Mouse (Mus musculus) liver, postnatal 0 days (tissue): ENCODE measurements at regions not wholly inside any gene's neighbourhood (a gene's known extent, or its start where the extent isn't known, plus 50 kb on each side); places are given as distances from the start of the nearest gene placed in this dataset.

Experiments
- ATAC-seq: fragments of 200-750 bp; cut with Nextera tagmentation; 2 replicates; pipeline ENCODE4 v1.8.0; 2017; ENCODE audit warnings: mild to moderate bottlenecking, moderate library complexity
- DNase-seq: peaks from one replicate; pipeline ENCODE4 v3.0.0-alpha.2; 2016
- H3K27ac ChIP-seq: fragments of 300-500 bp; sonication (generic); 2 replicates; pipeline ENCODE4 v1.5.1; 2014; ENCODE audit warnings: antibody characterized with exemption, moderate library complexity, mild to moderate bottlenecking, low read depth
- H3K27me3 ChIP-seq: fragments of 300-500 bp; sonication (generic); 2 replicates; pipeline ENCODE4 v1.6.1; 2014; ENCODE audit warnings: low read length, control low read depth, mixed read lengths; ENCODE audit not compliant: insufficient read depth
- H3K36me3 ChIP-seq: fragments of 300-500 bp; sonication (generic); replicated peaks from 2 replicates; pipeline ENCODE4 v1.6.1; 2014; ENCODE audit warnings: mild to moderate bottlenecking, control low read depth, low read length, moderate library complexity, mixed read lengths; ENCODE audit not compliant: insufficient read depth
- H3K4me1 ChIP-seq: fragments of 300-500 bp; sonication (generic); 2 replicates; pipeline ENCODE4 v1.6.1; 2014; ENCODE audit warnings: antibody characterized with exemption, mild to moderate bottlenecking, control low read depth; ENCODE audit not compliant: insufficient read depth
- H3K4me2 ChIP-seq: fragments of 300-500 bp; sonication (generic); 2 replicates; pipeline ENCODE4 v1.6.1; 2014; ENCODE audit warnings: low read depth, mild to moderate bottlenecking, low read length, moderate library complexity, mixed read lengths
- H3K4me3 ChIP-seq: fragments of 300-500 bp; sonication (generic); 2 replicates; pipeline ENCODE4 v1.5.1; 2014; ENCODE audit warnings: low read depth, low read length
- H3K9ac ChIP-seq: fragments of 300-500 bp; sonication (generic); replicated peaks from 2 replicates; pipeline ENCODE4 v1.6.1; 2014; ENCODE audit warnings: mild to moderate bottlenecking, moderate library complexity
- H3K9me3 ChIP-seq: fragments of 300-500 bp; sonication (generic); 2 replicates; pipeline ENCODE4 v1.6.1; 2016; ENCODE audit warnings: mild to moderate bottlenecking, control low read depth, low read length, mixed read lengths
- CTCF ChIP-seq: sonication (generic); IDR thresholded peaks from 2 replicates; pipeline ENCODE4 v1.5.1; 2016; ENCODE audit warnings: antibody characterized with exemption, low read depth
- EP300 ChIP-seq: IDR thresholded peaks from 2 replicates; pipeline ENCODE4 v1.6.1; 2016; ENCODE audit warnings: antibody characterized with exemption, low read depth, mild to moderate bottlenecking
- WGBS: fragments of 180-500 bp; shearing (Covaris S2); extraction: QIAGEN DNeasy Blood & Tissue Kit; methylation state at CpG from one replicate; pipeline ENCODE4 v1.1.7; 2014; ENCODE audit not compliant: insufficient replicate concordance; 5-methylcytosine and 5-hydroxymethylcytosine counted together

GRCm38 (mm10) chr19:21127079-21127745 is 144.9 kb upstream of the Zfand5 start:
- Histone ChIP-seq H3K27me3 (no peaks in the 10 kb centered on the region), H3K4me2 (no peak overlapping the region), H3K9me3 (no peaks in the 10 kb centered on the region), H3K4me3 (no peak overlapping the region), H3K27ac (peak overlapping the region; percentile 40; the same call in 1 of the 2 replicates), H3K36me3 (no peaks in the 10 kb centered on the region), H3K4me1 (no peaks in the 10 kb centered on the region; the same call in 1 of the 2 replicates), H3K9ac (no peak overlapping the region)
- WGBS: 57% methylated on average over 8 of the region's 8 CpGs
- ATAC-seq (peak; percentile 76), DNase-seq (no peak)
- TF ChIP-seq CTCF: no peak
- peak; percentile 49 for TF ChIP-seq EP300

- Histone ChIP-seq H3K4me3 (no peak overlapping the region), H3K9me3 (no peaks in the 10 kb centered on the region), H3K4me2 (no peak overlapping the region), H3K27me3 (no peaks in the 10 kb centered on the region), H3K9ac (no peak overlapping the region), H3K27ac (0 out of 2 replicates have a peak overlapping the region, but pooled peaks have one; percentile 35), H3K36me3 (no peaks in the 10 kb centered on the region), H3K4me1 (no peaks in the 10 kb centered on the region; the same call in 1 of the 2 replicates)
- DNase-seq (no peak), ATAC-seq (peak; percentile 51)
- 73% methylated on average over 2 of the region's 2 CpGs for WGBS
- TF ChIP-seq EP300 (no peak), CTCF (no peak)
Measured at GRCm38 (mm10) chr19:21126670-21127069, 145.4 kb upstream of the Zfand5 start.

- no peak overlapping the region for H3K4me3 ChIP-seq
- no peak overlapping the region for H3K27ac ChIP-seq
- TF ChIP-seq EP300: no peak
- TF ChIP-seq CTCF: no peak
- DNase-seq (no peak), ATAC-seq (no peak)
- no peak overlapping the region for H3K4me2 ChIP-seq
- H3K36me3 ChIP-seq: no peaks in the 10 kb centered on the region
- no peaks in the 10 kb centered on the region for H3K27me3 ChIP-seq
- no peaks in the 10 kb centered on the region for H3K4me1 ChIP-seq
- no peaks in the 10 kb centered on the region for H3K9me3 ChIP-seq
- 73% methylated on average over 6 of the region's 6 CpGs for WGBS
- H3K9ac ChIP-seq: no peak overlapping the region
Measured at GRCm38 (mm10) chr19:21119477-21119876, 152.6 kb upstream of the Zfand5 start.

- no peaks in the 10 kb centered on the region for H3K36me3 ChIP-seq
- no peaks in the 10 kb centered on the region for H3K4me1 ChIP-seq
- no peak for TF ChIP-seq EP300
- no peak for TF ChIP-seq CTCF
- DNase-seq (no peak), ATAC-seq (no peak)
- H3K27me3 ChIP-seq: no peaks in the 10 kb centered on the region
- H3K4me3 ChIP-seq: no peak overlapping the region
- no peak overlapping the region for H3K27ac ChIP-seq
- WGBS: 78% methylated on average over 4 of the region's 4 CpGs
- no peak overlapping the region for H3K4me2 ChIP-seq
- no peak overlapping the region for H3K9ac ChIP-seq
- H3K9me3 ChIP-seq: no peaks in the 10 kb centered on the region
Measured at GRCm38 (mm10) chr19:21118782-21119181, 153.3 kb upstream of the Zfand5 start.

- Histone ChIP-seq H3K9me3 (no peaks in the 10 kb centered on the region), H3K27ac (no peak overlapping the region), H3K9ac (no peak overlapping the region), H3K4me2 (no peak overlapping the region), H3K27me3 (no peaks in the 10 kb centered on the region), H3K36me3 (no peaks in the 10 kb centered on the region), H3K4me3 (no peak overlapping the region), H3K4me1 (no peaks in the 10 kb centered on the region)
- ATAC-seq: no peak
- no peak for TF ChIP-seq CTCF
- no peak for TF ChIP-seq EP300
- DNase-seq: no peak
- 29% methylated on average over 2 of the region's 2 CpGs for WGBS
Measured at GRCm38 (mm10) chr19:21115693-21116092, 156.4 kb upstream of the Zfand5 start.

- Histone ChIP-seq H3K4me1 (peaks cover 4% of the 10 kb centered on the region; the same call in 1 of the 2 replicates), H3K4me3 (no peak overlapping the region), H3K4me2 (no peak overlapping the region), H3K36me3 (no peaks in the 10 kb centered on the region), H3K9ac (no peak overlapping the region), H3K27me3 (no peaks in the 10 kb centered on the region), H3K27ac (no peak overlapping the region), H3K9me3 (no peaks in the 10 kb centered on the region)
- DNase-seq (no peak), ATAC-seq (no peak)
- WGBS: 70% methylated on average over 5 of the region's 5 CpGs
- no peak for TF ChIP-seq CTCF
- TF ChIP-seq EP300: no peak
Measured at GRCm38 (mm10) chr19:21111836-21112235, 157.8 kb upstream of the Tmc1 start.
